Mouse (Mus musculus): ENCODE measurements around the gene Scrn2. TPM values are rescaled to one million over a fixed set of nuclear protein-coding genes. Genes with fewer than 3 reads are reported as not detected.
A peak's percentile ranks its signal among the peaks of the same experiment; 100 is the strongest.

Gene Scrn2
- polyA plus RNA-seq, 1 experiment from 2014 or later, result 23.0 TPM

- WGBS, result 77% methylated on average over 15 of the region's 15 CpGs
- H3K36me3 ChIP-seq (ENCODE audit: poor library complexity, severe bottlenecking), result no peaks in the 10 kb centered on the region
- H3K4me3 ChIP-seq, result no peak overlapping the region
- no peaks in the 10 kb centered on the region for H3K9me3 ChIP-seq (replicated peaks)
- no peak overlapping the region for H3K9ac ChIP-seq
- H3K27me3 ChIP-seq, result peaks cover 27% of the 10 kb centered on the region
- H3K4me2 ChIP-seq, result no peak overlapping the region
- no peak overlapping the region for H3K27ac ChIP-seq
- H3K4me1 ChIP-seq, result peaks cover 20% of the 10 kb centered on the region
- no peak for ATAC-seq
These were observed 33.6 kb upstream of the Scrn2 start for GRCm38 (mm10) chr11:96995836-96996772.

- peaks cover 23% of the 10 kb centered on the region for H3K4me1 ChIP-seq
- peak overlapping the region; percentile 69 for H3K9ac ChIP-seq
- 3% methylated on average over 17 of the region's 17 CpGs for WGBS
- H3K4me3 ChIP-seq, result peak overlapping the region; percentile 32
- peak overlapping the region; percentile 68 for H3K4me2 ChIP-seq
- H3K36me3 ChIP-seq (ENCODE audit: poor library complexity, severe bottlenecking), result no peaks in the 10 kb centered on the region
- H3K27ac ChIP-seq, result peak overlapping the region; percentile 66
- no peaks in the 10 kb centered on the region for H3K9me3 ChIP-seq (replicated peaks)
- H3K27me3 ChIP-seq, result peaks cover 31% of the 10 kb centered on the region
- peak; percentile 69 for ATAC-seq
These were observed 32.9 kb upstream of the Scrn2 start for GRCm38 (mm10) chr11:96996773-96997379.

- peaks cover 25% of the 10 kb centered on the region for H3K27me3 ChIP-seq
- peak overlapping the region; percentile 68 for H3K4me2 ChIP-seq
- peaks cover 23% of the 10 kb centered on the region for H3K4me1 ChIP-seq
- H3K4me3 ChIP-seq, result peak overlapping the region; percentile 32
- H3K27ac ChIP-seq, result peak overlapping the region; percentile 66
- H3K9me3 ChIP-seq (replicated peaks), result no peaks in the 10 kb centered on the region
- H3K9ac ChIP-seq, result peak overlapping the region; percentile 69
- 1% methylated on average over 27 of the region's 30 CpGs for whole genome bisulfite sequencing
- ATAC-seq, result peak; percentile 43
- no peaks in the 10 kb centered on the region for H3K36me3 ChIP-seq (ENCODE audit: poor library complexity, severe bottlenecking)
These were observed 32.3 kb upstream of the Scrn2 start for GRCm38 (mm10) chr11:96997380-96997956.

GRCm38 (mm10) chr11:97003170-97003569 lies 26.6 kb upstream of the Scrn2 start:
- Histone ChIP-seq H3K4me3 (no peak overlapping the region), H3K4me1 (0 out of 2 replicates have a peak, but pooled peaks cover 10% of the 10 kb centered on the region), H3K9me3 (replicated peaks) (no peaks in the 10 kb centered on the region), H3K27ac (no peak overlapping the region), H3K27me3 (peaks cover 49% of the 10 kb centered on the region), H3K9ac (no peak overlapping the region), H3K4me2 (no peak overlapping the region), H3K36me3 (ENCODE audit: poor library complexity, severe bottlenecking) (no peaks in the 10 kb centered on the region)
- ATAC-seq, result no peak
- 45% methylated on average over 5 of the region's 5 CpGs for WGBS

DNA sequence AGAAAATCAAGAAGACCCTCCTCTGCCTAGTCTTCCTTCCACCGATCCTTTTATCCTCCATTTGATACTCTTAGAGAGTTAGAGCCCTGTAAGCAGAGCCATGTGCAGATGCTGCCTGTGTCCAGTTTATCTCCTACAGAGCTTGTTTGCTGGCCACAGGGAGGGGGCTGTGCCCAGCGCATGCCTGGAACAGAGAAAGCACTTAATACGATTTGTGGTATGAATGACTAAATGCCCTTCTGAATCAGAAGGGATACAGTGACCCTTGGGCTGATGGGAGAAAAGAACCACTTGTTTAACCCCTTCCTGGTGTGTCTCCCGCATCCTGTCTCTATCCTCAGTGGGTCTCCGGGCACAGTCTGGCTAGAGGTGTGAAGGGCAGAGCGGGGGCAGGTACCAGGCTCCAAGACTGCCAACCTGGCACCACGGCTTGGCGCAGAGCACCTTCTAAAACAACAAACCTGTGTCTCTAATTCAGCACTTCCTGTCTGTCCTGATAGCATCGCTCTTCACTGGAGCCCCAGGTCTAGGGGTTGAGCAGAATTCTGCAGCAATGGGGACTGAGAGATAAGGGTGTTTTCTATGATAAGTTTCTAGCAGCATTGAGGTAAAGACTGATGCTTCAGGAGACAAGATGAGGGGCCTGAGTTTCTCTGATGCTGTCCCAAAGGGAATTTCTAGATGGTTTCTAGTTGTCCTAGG lies 22.5 kb upstream of the Scrn2 start:
- H3K36me3 ChIP-seq (ENCODE audit: poor library complexity, severe bottlenecking), result no peaks in the 10 kb centered on the region
- no peak overlapping the region for H3K27ac ChIP-seq
- ATAC-seq, result no peak
- H3K9me3 ChIP-seq (replicated peaks), result no peaks in the 10 kb centered on the region
- 0 out of 2 replicates have a peak, but pooled peaks cover 6% of the 10 kb centered on the region for H3K4me1 ChIP-seq
- 75% methylated on average over 9 of the region's 9 CpGs for WGBS
- H3K9ac ChIP-seq, result no peak overlapping the region
- peaks cover 51% of the 10 kb centered on the region for H3K27me3 ChIP-seq
- no peak overlapping the region for H3K4me2 ChIP-seq
- H3K4me3 ChIP-seq, result no peak overlapping the region

DNA sequence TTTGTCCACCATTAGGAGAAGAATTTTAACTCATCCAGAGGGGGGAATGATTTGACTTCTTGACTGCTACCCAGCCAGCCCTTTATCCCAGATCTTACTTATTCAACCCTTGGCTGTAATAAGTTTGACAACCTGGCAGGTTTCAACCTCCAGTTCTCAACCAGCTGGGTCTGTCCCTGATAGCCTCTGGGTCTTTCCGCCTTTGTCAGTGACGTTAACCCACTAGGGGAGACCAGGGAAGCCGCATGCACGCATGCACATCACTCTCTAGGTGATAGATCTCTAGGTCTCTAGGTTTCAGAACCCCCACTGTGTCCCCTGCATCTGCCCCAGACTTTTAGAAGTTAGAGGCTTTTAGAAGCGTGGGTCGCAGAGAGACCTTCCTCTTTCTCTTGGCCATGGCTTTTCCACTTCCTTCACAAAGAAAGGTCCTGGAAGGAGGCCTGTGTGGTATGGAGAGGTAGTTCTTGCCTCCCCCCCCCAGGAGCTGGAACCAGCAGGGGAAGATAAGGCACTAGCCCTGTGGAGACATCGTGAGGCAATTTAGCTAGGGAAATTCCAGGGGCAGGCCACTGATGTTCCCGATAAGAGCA lies 20.4 kb upstream of the Scrn2 start:
- no peaks in the 10 kb centered on the region for H3K9me3 ChIP-seq (replicated peaks)
- H3K36me3 ChIP-seq (ENCODE audit: poor library complexity, severe bottlenecking), result no peaks in the 10 kb centered on the region
- no peak overlapping the region for H3K27ac ChIP-seq
- H3K27me3 ChIP-seq, result peaks cover 49% of the 10 kb centered on the region
- no peak overlapping the region for H3K4me3 ChIP-seq
- H3K9ac ChIP-seq, result no peak overlapping the region
- no peak overlapping the region for H3K4me2 ChIP-seq
- peaks cover 6% of the 10 kb centered on the region; the same call in 1 of the 2 replicates for H3K4me1 ChIP-seq
- ATAC-seq, result no peak
- 67% methylated on average over 8 of the region's 8 CpGs for WGBS

GRCm38 (mm10) chr11:97013121-97013670 lies 16.5 kb upstream of the Scrn2 start, which contains the start of gene Sp6:
Sp6 (plus strand) TSS chr11:97013394.
- 23% methylated on average over 8 of the region's 8 CpGs for WGBS
- Histone ChIP-seq H3K27ac (no peak within 1 kb of the TSS), H3K9me3 (replicated peaks) (no peaks in the 10 kb centered on the region), H3K36me3 (ENCODE audit: poor library complexity, severe bottlenecking) (no peaks in the 10 kb centered on the region), H3K4me2 (no peak within 1 kb of the TSS), H3K9ac (no peak within 1 kb of the TSS), H3K4me1 (peaks cover 6% of the 10 kb centered on the region; the same call in 1 of the 2 replicates), H3K27me3 (peaks cover 66% of the 10 kb centered on the region), H3K4me3 (no peak within 1 kb of the TSS)
- no peak for ATAC-seq

DNA sequence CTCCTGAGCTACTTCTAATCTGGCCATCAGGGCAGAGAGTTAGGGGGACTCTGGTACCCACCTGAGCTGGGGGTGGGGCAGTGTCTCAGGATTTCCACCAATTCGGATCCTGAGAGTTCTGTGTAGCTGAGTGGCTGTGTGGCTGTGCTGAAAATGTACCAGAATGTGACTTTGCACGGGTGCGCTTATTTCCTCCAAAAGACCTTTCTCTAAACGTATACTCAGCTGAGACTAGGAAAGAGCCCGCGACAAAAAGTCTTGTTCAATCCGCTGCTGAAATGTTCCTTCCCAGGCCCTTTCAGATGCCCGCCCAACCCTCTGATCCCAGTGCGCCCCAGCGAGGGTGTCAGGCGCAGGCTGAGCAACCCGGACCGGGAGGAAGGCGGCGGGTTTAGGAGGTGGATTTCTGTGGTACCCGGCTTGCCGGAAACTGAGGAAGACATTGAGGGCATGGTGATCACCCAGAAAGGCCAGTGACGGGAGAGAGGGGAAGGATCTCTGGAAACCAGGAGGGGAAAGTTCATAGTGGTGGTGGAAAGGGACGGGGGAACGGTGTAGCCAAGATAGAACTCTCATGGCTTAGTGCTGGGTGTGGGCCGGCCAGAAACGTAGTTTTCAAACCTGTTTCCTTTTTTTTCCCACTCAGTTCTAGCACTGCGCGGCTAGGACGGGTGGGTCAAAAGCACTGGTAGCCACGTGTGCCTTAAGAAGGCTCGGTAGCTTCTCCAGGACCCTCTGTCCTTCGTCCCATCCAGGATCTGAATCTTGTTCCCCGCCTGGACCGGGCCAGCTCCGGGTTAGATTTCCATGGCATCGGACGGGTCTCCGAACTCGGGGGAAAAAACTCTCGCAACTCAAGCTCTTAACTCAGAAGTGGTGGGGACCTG lies 11.8 kb upstream of the Scrn2 start:
- peak overlapping the region; percentile 29 for H3K4me3 ChIP-seq
- H3K9ac ChIP-seq, result 0 out of 2 replicates have a peak overlapping the region, but pooled peaks have one; percentile 37
- WGBS, result under 1% methylated on average over 36 of the region's 36 CpGs
- peak overlapping the region; percentile 51 for H3K4me2 ChIP-seq
- no peak overlapping the region for H3K27ac ChIP-seq
- H3K27me3 ChIP-seq, result peaks cover 94% of the 10 kb centered on the region
- H3K9me3 ChIP-seq (replicated peaks), result no peaks in the 10 kb centered on the region
- peaks cover 26% of the 10 kb centered on the region for H3K4me1 ChIP-seq
- H3K36me3 ChIP-seq (ENCODE audit: poor library complexity, severe bottlenecking), result no peaks in the 10 kb centered on the region
- ATAC-seq, result no peak

GRCm38 (mm10) chr11:97018583-97019344 lies 11.0 kb upstream of the Scrn2 start:
- Histone ChIP-seq H3K4me2 (peak overlapping the region; percentile 51), H3K4me3 (peak overlapping the region; percentile 29), H3K4me1 (peaks cover 20% of the 10 kb centered on the region), H3K27ac (no peak overlapping the region), H3K36me3 (ENCODE audit: poor library complexity, severe bottlenecking) (no peaks in the 10 kb centered on the region), H3K27me3 (peaks cover 96% of the 10 kb centered on the region), H3K9me3 (replicated peaks) (no peaks in the 10 kb centered on the region), H3K9ac (peak overlapping the region; percentile 37; the same call in 1 of the 2 replicates)
- no peak for ATAC-seq
- under 1% methylated on average over 49 of the region's 68 CpGs for WGBS

DNA sequence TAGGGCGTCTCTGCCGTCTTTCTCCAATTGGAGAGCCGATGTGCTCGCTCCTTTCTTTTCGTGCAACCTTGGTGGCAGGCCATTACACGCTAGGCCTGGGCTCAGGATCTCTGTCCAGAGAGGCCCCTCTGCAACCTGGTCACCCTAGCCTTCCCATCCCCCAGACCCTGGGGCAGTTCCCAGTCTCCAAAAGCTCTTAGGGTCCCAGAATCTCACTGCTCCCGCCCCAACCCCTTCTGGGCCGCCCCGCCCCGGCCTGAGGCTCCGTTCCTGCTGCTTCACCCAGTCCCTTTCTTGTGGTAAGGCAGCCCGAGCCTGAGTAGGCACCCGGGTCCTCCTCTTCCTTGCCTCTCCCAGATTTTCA lies 10.4 kb upstream of the Scrn2 start:
- Histone ChIP-seq H3K9me3 (replicated peaks) (no peaks in the 10 kb centered on the region), H3K4me1 (peaks cover 20% of the 10 kb centered on the region), H3K4me3 (peak overlapping the region; percentile 29; the same call in 1 of the 2 replicates), H3K27ac (no peak overlapping the region), H3K9ac (no peak overlapping the region), H3K27me3 (peaks cover 96% of the 10 kb centered on the region), H3K4me2 (no peak overlapping the region), H3K36me3 (ENCODE audit: poor library complexity, severe bottlenecking) (no peaks in the 10 kb centered on the region)
- ATAC-seq, result no peak
- 1% methylated on average over 13 of the region's 13 CpGs for WGBS
